Mouse (Mus musculus) liver, adult 2 months (tissue): ENCODE data around the gene Pnrc2.

ENCODE experiments used
- CTCF ChIP-seq: fragments of 200-500 bp; IDR thresholded peaks from 2 replicates; pipeline ENCODE4 v1.5.1; 2011; ENCODE audit warnings: low read depth, low read length, control low read depth
- POLR2A ChIP-seq: fragments of 200-500 bp; IDR thresholded peaks from 2 replicates; pipeline ENCODE4 v1.6.1; 2011; ENCODE audit warnings: low read length, control low read depth; ENCODE audit not compliant: insufficient read depth; ENCODE audit errors: extremely low read depth

- TF ChIP-seq POLR2A, result no peak
- TF ChIP-seq CTCF, result no peak
Observed at GRCm38 (mm10) chr4:135913433-135913832, 39.8 kb upstream of the Pnrc2 start.
